Mouse (Mus musculus) heart, postnatal 14 days (tissue): Measurements from ENCODE around the gene Dnajc4. TPM values are rescaled to one million over a fixed set of nuclear protein-coding genes. Genes with fewer than 3 reads are reported as not detected.
A peak's percentile ranks its signal among the peaks of the same experiment; 100 is the strongest.

Experiments used
- DNase-seq, 2 experiments: peaks; one replicate each; pipeline ENCODE4 v3.0.0; 2021 to 2022
- intact Hi-C: fragments of 180-260 bp; cut with DNase I; formaldehyde crosslinking; loops from one replicate; pipeline ENCODE4 v1.15.1; 2025
- total RNA-seq, 2 experiments: library from RNA; stranded (reverse); gene quantifications; 2 replicates each; pipeline ENCODE4 v1.2.3; 2021

Dnajc4 gene
- total RNA-seq, 2 experiments from 2014 or later, result 54.8 to 62.7 TPM

DNA sequence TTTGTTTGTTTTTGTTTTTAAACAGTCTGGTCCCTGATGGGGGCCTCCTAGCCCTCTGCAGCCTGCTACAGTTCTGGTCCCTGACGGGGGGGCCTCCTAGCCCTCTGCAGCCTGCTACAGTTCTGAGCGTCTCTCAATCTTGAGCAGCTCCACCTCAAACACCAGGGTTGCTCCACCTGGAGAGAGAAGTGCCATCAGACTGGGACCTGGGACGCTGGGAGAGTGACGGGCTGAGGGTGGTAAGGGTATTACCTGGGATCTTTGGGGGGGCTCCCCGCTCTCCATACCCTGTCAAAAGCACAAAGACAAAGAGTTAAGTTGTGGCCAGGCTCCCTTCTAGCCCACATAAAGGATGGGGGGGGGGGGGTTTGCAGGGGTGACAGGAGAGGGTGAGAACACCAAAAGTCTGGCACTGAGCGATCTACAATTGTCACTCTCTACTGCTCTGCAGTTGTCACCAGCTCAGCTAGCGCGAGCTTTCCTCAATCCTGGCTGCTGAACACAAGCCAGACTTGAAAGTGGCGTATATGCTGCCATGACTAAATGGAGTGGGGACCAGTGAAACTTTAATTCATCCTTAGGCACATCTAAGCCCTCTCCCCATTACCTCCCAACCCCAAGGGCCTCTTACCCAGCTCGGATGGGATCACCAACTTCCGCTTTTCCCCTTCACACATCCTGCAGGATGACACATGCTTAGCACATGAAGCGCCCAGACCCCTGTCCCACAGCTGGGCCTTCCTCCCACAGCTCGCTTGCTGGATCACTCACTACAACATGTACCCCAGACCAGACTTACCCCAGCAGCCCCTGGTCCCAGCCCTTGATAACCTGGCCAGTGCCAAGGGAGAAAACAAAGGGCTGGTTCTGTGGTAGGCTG, 14.4 kb downstream of the Dnajc4 start:
- intact Hi-C loops, result loop anchor here (2.0 kb wide), 2 partner anchors 43 to 55 kb away; no protein-coding TSS in a partner anchor
- no peak for DNase-seq

DNA sequence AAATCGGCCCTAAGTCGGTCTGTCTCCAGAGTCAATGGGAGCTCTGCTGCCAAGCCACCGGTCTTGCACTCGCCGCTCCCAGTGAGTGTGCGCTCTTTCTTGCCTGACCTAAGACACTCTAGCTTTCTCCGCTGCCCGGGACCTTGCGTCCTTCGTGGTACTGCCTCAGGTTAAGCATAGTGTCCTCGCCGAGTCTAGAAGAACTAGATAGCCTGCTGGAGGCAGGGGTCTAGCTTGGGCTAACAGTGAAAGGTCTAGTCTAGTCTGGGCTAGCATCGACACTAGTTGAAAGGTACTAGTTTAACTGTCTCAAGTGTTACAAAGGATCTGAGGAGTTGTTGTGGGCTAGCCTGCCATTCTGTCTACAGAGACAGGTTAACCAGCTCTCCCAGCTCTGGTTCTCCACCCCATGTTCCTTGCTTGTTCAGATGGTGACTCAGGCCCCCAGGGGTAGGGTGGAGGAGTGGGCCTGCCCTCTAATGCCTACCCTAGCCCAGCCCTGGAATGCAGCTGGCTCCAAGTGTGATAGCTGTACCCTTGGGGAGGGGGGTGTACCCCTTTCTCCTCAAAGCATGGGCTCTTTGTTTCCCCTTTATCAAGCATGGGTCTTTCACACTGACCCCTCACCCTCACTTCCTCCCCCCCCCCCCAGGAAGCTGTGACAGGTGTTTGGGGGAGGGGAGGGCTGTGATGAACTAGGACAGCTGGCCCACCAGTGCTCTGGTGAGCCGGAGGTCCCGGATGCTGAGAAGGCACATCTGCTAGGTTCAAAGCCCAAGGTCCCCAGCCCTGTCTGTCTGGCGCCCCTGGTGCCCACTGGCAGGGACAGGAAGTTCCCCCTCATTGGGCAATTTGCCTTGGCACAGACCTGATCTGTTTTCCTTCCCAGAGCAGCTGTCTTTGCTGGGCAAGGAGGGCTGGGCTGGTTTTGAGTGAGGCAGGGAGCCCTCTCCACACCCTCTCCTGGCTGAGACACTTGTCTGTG, 16.5 kb downstream of the Dnajc4 start, which contains the start of gene Plcb3:
TSS of gene Plcb3 (minus strand) at position 934 of the 985 bp plus-strand sequence.
- peak; percentile 61 to 72 for DNase-seq
- intact Hi-C loops, result no loop called here

DNA sequence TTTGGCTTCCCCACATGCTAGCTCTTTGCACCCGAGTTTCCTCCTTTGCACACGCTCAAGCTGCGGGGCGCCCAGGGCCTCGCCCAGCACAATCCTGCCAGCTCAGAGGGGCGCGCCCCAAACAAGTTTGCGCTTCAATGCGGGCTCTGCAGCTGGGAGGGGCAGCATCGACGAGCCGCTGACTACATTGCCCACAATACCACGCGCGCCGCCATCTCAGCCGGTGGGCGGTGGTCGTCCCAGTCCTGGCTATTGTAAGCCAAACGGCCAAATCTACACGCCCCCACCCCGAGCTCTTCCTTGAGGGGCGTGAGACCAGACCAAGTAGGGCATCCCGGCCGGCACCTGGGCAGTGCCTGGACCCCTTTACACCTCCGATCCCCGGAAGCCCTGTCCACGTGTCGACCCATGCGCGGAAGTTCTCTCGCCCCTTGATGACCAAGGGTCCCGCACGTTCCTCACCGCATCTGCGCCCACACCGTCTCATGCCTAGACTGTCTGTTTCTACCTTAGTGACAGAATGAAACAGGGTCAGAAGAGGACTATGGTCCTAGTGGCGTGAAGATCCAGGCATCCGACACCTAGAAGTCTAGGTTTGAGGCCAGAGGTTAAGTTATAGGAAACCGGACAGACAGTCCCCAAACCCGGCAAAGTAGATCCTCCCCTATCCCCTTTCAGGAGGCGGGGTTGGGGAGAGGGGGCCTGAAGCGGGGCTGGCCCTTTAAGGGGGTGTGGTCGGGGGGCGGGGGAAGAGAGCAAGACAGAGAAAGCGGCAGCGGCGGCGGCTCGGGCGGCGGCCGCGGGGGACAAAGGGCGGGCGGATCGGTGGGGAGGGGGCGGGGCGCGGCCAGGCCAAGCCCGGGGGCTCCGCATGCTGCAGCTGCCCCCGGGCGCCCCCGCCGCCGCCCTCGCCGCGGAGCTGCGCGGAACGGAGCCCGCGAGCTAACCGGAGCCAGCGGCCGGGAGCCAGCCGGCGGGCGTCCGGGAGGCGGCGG, 17.9 kb downstream of the Dnajc4 start, which contains the start of gene Ppp1r14b:
TSS of gene Ppp1r14b (plus strand) at position 758 of the 995 bp plus-strand sequence.
- peak; percentile 83 to 85 for DNase-seq
- intact Hi-C loops, result no loop called here

DNA sequence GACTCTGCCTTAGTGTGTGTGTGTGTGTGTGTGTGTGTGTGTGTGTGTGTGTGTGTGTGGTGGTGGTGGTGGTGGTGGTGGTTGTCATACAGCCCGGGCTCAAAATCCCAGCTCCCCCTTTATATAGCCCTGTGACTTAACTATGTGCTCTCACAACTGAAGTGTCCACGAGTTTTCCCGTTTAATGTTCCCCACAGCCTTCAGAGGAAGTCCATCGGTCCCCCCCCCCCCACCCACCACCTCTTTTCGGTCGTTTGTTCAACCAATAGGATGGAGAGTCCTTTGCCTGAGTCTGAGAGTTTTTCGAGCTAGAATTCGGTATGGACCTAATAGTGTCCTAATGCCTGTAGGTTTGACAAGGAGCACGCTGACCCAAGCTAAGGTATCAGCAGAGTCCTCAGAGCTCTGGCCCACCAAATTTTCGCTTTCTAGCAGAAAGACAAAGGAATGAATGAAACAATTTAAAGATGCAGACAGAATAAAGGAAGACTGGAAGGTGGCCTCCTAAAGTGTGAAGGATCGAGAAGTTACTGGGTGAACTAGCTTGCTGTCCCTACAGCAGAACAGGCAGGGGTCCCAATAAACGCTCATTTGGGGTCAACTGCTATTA, 18.7 kb downstream of the Dnajc4 start:
- no peak for DNase-seq
- intact Hi-C loops, result no loop called here

DNA sequence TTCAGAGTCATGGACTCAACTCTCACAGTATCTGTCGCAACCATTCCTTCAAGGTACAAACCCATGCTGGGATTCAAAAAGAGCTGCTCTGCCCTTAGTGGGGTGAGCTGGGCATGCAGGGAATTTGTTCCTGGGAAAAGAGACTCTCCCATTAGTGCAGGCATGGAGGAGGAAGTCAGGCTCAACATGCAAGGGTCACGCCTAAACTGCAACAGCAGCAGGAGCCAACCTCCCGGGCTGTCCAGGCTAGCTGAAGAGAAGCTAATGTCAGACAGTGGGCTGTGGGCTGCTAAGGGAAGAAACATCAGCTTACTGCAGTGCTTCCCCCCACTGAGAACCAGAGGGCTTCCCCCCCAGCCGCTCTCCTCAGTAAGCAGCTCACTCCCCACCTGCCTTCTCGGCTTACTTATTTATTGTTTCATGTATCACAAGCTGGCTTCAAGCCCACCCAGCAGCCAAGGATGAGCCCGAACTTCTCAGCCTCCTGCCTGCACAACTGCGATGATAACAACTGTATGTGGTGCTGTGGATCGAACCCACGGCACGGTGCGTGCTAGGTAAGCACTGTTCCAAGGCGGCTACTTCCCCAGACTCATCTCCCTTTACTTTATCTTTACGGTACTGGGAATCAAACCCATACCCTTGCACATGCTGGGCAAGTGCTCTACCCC, 20.0 kb downstream of the Dnajc4 start:
- intact Hi-C loops, result no loop called here
- no peak for DNase-seq

DNA sequence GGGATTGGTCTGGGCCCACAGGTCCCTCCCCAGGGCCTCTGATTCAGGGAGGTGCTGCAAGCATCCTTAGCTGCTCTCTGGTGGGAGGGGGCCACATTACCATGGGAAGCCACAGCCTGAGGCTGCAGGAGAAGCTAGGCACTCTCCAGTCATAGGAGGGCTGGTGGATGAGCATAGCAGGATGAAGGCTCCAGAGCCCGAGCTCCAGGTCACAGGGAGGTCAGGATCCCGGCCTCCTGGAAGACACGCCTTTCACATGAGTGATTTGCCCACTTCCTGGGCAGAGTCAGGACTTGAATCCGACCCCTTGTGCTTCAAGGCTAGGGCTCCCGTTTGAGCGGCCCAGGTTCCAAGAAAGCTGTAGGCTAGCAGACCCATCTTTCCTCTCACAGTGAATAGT, 20.7 kb downstream of the Dnajc4 start:
- intact Hi-C loops, result no loop called here
- no peak for DNase-seq

DNA sequence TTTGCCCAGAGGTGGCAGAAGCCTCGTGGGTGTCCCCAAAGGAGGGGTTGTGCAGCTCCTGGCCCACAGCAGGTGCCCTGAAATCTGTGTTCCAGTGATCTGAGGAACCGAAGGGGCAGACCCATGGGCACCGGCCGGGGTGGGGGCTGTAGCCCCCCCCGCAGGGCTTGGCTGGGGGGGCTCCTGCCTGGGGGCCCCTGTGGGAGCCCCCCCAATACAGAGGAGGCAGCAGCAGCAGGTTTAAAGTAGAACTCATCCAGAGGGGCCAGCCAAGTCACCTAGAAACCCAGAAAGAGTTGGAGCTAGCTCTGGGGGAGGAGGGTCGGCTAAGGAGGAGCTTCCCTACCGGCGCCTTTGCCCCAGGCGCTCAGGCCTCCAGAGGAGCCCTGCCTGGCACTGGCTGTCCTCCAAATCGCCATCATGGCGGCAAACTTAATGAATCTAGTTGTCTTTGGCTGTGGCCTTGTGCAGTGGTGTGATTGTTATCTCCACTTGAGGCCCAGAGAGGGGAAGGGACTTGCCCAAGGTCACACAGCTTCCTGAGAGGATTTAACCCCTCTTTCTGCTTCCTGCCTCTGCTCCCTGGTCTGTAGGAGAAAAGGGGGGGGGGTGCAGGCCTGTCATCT, 21.8 kb downstream of the Dnajc4 start:
- intact Hi-C loops, result loop anchor here (1.0 kb wide), 1 partner anchor 46 kb away; no protein-coding TSS in a partner anchor
- no peak for DNase-seq

DNA sequence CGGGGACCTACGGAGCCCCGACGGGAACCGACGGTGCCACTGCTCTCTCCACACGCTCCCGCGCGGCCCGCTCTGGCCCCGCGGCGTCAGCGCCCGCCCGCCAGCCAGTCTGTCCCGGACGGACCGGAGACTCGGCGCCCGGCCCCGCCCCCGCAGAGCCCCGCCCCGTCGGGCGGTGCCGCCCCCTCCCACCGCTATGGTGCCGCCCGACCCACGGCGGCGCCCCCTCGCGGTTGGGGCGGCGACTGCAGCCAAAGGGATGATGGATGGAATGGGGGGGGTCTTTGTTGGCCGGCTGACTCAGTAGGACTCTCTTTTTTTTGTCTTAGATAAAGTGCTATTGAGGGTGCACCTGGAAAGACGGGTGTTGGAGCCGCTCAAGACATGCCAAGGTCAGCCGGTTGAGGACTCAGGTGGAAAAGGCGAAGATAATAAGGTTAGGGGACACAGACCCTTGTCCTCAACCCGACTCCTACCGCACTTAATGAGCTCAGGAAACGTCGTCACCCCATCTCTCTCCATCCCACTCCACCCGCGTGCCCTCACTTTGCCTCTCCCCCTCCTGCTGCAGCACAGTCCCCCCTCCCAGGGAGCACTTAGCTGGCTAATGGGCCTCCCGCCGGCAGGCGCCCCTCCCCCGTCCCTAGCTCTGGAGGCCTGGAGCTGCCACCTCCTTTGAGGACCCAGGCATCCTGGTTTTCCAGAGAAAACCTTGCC, 22.5 kb downstream of the Dnajc4 start:
- intact Hi-C loops, result loop anchor here (1.0 to 2.0 kb wide), 2 partner anchors 15 to 46 kb away; no protein-coding TSS in a partner anchor
- peak; percentile 87 to 89 for DNase-seq

DNA sequence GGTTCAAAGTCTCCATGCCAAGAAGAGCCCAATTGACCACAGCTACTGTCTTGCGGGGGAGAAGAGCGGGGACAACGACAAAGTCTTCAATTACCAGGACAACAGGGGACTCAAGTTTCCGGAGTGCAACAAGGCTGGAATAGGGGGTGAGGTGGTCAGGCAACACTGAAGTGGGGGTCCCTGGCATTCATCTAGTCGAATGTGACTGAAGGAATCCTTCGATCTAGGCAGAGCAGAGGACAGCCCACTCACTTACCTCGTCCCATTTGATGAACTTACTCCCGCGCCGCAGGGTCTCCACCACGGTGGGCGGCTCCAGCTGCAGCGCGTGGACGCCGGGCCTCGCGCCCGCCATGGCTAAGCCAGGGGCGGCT, 23.1 kb downstream of the Dnajc4 start:
- DNase-seq, result no peak
- intact Hi-C loops, result loop anchor here (2.0 kb wide), 1 partner anchor 14 kb away; no protein-coding TSS in a partner anchor

DNA sequence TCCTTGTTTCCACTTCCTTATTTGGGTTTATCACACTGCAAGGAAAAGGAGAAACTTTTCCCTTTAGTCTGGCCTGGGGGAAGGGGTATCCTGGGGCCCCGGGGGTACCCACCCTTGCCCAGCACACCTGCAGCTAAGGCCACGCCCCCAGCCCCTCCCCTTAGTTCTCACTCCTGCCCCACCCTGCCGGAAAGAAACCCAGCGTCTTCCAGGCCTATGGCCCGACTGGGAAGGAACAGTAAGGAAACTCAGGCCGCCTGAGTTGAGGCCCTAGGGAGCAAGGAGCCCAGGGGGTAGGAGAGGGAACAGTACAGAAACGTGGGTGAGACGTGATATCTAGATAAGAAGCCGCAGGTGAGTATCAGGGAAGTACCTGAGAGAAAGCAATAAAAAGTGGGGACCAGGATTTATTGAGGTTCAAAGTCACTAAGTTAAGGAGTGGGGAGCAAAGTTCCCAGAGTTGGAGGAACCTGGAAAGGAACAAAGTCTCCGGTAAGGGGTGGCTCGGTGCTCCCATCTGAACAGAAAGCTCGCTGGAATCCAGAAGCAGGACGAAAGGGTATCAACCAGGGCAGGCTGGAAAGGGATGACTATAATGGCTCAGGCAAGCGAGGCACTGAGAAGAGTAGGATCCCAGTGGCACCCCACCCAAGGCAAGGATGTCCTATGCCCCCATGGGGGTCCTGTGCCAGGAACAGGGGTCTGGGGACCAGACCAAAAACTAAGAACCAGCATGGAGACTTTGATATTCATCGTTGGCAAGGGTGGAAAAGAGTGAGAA, 23.7 kb downstream of the Dnajc4 start:
- intact Hi-C loops, result loop anchor here (2.0 kb wide), 1 partner anchor 14 kb away; no protein-coding TSS in a partner anchor

DNA sequence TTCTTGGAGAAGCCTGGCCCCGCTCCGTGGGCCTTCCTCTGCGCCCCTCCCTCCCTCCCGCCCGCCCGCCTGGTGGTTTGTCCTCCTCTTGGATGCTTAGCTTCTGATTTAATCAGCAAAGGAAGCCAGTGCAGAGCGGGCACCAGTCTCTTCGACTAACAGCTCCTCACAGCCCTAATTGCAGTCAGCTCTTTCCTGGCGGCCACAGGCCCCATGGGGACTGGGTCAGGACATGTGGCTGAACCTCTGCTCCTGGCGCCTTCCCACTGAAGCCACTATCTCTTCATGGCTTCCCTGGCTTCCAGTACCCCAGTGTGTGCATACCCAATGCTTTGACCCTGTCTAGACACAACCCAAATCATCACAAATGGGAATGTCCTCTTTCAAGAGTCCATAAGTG, 35.9 kb downstream of the Dnajc4 start:
- intact Hi-C loops, result no loop called here

More for the DNA sequence above, 23.7 kb downstream of the Dnajc4 start:
- no peak for DNase-seq

DNA sequence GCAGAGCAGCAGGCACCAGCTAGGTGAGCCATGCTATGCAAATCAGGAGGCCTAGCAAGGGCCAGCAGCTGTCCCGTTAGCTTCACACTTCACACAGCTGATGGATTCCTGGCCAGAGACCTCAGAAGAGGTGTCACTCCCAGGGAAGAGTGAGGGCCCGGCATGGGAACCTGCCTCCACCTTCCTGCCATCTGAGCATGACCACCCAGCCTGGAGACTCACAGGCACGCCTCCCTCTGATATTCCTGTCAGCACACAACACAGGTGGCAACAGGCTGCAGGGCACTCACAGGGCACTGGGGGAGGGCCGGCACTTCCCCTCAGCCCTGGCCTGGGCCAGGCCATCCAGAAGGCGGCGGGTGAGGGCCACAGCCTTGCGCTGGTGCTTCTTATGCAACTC, 36.9 kb downstream of the Dnajc4 start:
- peak in 1 of 2 experiments; percentile 50 for DNase-seq
- intact Hi-C loops, result loop anchor here (2.0 kb wide), 1 partner anchor 13 kb away; no protein-coding TSS in a partner anchor

More for the DNA sequence above, 35.9 kb downstream of the Dnajc4 start:
- DNase-seq, result no peak

DNA sequence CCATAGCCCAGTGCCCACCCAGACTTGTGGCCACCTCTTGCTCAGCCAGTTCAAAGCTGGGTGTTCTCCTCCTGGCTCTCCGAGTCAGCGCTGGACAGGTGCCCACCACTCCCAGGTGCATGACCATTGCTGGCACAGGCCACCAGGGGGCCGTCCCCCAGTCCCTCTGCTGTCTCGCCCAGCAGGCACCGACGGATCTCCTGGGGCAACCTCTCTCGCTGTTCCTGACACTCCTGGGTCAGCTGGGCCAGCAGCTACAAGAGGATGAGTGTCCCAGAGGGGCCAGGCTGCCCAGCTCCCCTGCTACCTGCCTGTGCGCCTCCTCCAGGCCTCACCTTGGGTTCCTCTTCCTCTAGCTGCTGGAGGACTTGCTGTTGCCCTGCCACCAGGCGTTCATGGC, 38.3 kb downstream of the Dnajc4 start:
- peak in 1 of 2 experiments; percentile 67 for DNase-seq
- intact Hi-C loops, result loop anchor here (2.0 kb wide), 1 partner anchor 15 kb away; no protein-coding TSS in a partner anchor

DNA sequence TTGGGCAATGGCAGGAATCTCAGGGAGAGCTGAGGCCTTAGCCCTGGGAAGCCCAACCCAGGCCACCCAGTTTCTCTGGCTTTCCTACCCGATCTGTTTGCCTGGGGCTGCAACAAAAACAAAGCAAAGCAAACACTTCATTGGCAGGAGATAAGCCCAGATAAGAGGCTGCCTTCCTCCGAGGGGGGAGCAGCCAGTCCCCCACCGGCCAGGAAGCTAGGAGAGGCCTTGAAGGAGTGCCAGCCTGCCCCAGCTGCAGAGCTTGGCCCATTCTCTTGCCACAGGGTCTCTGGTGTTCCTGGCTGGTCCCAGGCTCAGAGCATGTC, 39.7 kb downstream of the Dnajc4 start:
- intact Hi-C loops, result no loop called here
- DNase-seq, result peak; percentile 55 to 57

DNA sequence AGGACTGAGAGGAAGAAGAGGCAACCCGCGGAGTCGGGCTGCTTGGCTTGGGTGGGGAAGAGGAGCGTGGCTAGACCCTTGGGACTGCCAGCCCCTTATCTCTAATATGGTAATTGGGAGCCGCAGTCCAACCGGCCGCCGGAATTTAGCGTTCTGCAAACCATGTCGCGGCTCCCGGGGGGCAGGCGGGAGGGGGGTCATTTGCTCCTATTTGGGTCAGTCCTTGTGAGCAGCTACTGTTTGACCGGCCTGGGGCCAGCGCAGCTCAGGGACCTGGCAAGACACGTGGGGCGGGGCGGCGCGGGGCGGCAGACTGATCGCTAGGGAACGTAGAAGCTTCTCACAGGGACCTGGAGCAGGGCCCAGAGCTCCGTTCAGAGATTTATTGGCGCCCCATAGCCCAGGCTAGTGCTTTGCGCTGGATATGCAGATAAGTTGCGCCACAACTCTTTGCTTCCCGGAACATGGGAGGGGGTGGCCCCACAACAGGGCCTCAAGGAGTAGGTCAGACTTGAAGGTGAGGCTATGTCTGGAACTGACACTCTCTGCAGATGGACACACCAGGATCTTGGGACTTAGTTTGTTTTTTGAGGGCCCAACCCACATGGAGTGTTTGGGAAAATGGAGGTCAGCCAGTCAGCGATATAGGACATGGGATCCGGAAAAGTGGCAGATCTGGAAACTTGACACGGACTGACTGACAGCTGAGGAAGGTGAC, 40.2 kb downstream of the Dnajc4 start:
- intact Hi-C loops, result no loop called here
- DNase-seq, result peak; percentile 86 to 90
